In the genomic region with DNA sequence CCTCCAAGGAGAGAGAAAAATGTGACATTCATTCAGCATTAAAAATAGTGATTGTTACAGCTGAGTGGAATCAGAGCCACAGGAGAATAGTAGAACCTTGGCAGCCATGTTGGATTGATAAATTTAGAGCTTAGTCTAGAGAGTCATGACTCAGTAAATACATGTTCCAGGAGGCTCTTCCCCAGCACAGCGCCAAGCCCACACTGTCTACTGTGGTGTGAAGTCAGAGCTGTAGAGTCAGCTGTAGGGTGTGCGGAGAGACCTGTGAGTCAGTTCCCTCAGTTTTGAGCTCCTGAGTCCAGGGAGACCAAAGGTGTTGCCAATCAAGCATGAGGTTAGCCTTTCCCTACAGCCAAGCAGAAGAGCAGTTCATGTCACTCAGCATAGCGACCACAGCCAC, we compare ENCODE assay signal across 26 mouse cellular contexts.
A peak's percentile ranks its signal among the peaks of the same experiment; 100 is the strongest.
DNase-seq lines count a peak whose midpoint lies in the region; ATAC-seq and TF ChIP-seq lines count a peak whose summit lies in the region.
"Had no signal": no experiment of that assay in that cellular context is flagged by ENCODE, and none has a peak within 500 bp of the region (broad histone marks: within the 10 kb centered on the region; RNA-seq: fewer than 3 reads in every experiment).

No protein-coding gene starts in this region.

- peak; percentile 21 for DNase-seq in gastrocnemius, adult 2 months
- DNase-seq in gastrocnemius, postnatal 36 days, result no peak
- no peak for DNase-seq in G1E (ENCODE audit: low spot score)
- peak; percentile 25 for DNase-seq in skeletal muscle tissue, adult 2 months (ENCODE audit: low read depth, low spot score)
- no peak for DNase-seq in lung, adult 2 months
- no peak for DNase-seq in cerebellum, adult 9-10 months
- DNase-seq: adrenal gland, postnatal 36 days; cerebellum, adult 11 months; cerebellum, adult 2 months; cerebellum, postnatal 10 days; cerebellum, postnatal 36 days; embryo, embryonic 11 days; gastrocnemius, postnatal 10 days; heart, postnatal 4 days had no signal

- WGBS in lung, adult 2 months, result 88% methylated on average over 3 of the region's 3 CpGs

- 0 out of 2 replicates have a peak, but pooled peaks have one; percentile 4 for ATAC-seq in G1E (ENCODE audit: extremely low read depth, insufficient number of reproducible peaks, low FRiP score, poor library complexity, severe bottlenecking)
- ATAC-seq: forebrain, embryonic 15.5 days; hindbrain, postnatal 0 days; inflammation-experienced regulatory T-cells, adult 6 months; intestine, embryonic 16.5 days; Patski had no signal

- intact Hi-C loops in gastrocnemius, adult 2 months (cut with DNase I), result no loop called here
- intact Hi-C loops in gastrocnemius, postnatal 36 days (cut with DNase I), result no loop called here

- TF ChIP-seq POLR2A in lung, adult 2 months (IDR thresholded peaks at IDR 0.05; ENCODE audit: borderline replicate concordance, extremely low read depth, low read depth, low read length), result no peak

- TF ChIP-seq CTCF in gastrocnemius, adult 2 months (IDR thresholded peaks at IDR 0.05), result no peak
- no peak for TF ChIP-seq CTCF in G1E (IDR thresholded peaks at IDR 0.05; ENCODE audit: low read depth, low read length)
- TF ChIP-seq CTCF in lung, adult 2 months (IDR thresholded peaks at IDR 0.05; ENCODE audit: insufficient read depth, low read length), result no peak

- H3K4me1 ChIP-seq in G1E (ENCODE audit: insufficient read depth, low read depth, low read length), result no peaks in the 10 kb centered on the region
- H3K4me1 ChIP-seq in lung, adult 2 months (ENCODE audit: control insufficient read depth, insufficient read depth, low read length), result no peaks in the 10 kb centered on the region
- H3K4me1 ChIP-seq: embryonic facial prominence, embryonic 10.5 days; embryonic facial prominence, embryonic 13.5 days; forebrain, embryonic 12.5 days; forebrain, embryonic 15.5 days; heart, embryonic 15.5 days had no signal

- H3K4me3 ChIP-seq in gastrocnemius, adult 2 months, result no peak overlapping the region
- no peak overlapping the region for H3K4me3 ChIP-seq in G1E (ENCODE audit: low read depth, low read length)
- H3K4me3 ChIP-seq in lung, adult 2 months (replicated peaks; ENCODE audit: extremely low read depth, low read depth, low read length), result no peak overlapping the region
- H3K4me3 ChIP-seq: embryonic facial prominence, embryonic 10.5 days; embryonic facial prominence, embryonic 13.5 days; erythroblast, embryonic 14.5 days; forebrain, embryonic 12.5 days; forebrain, embryonic 15.5 days; heart, embryonic 12.5 days; heart, embryonic 15.5 days had no signal

- peaks cover 44% of the 10 kb centered on the region for H3K9me3 ChIP-seq in G1E (replicated peaks)
- H3K9me3 ChIP-seq: embryonic facial prominence, embryonic 10.5 days; forebrain, embryonic 12.5 days; forebrain, embryonic 15.5 days; heart, embryonic 15.5 days had no signal

- H3K36me3 ChIP-seq in G1E (replicated peaks), result no peaks in the 10 kb centered on the region
- H3K36me3 ChIP-seq: embryonic facial prominence, embryonic 10.5 days; embryonic facial prominence, embryonic 13.5 days; forebrain, embryonic 12.5 days; forebrain, embryonic 15.5 days; heart, embryonic 12.5 days; heart, embryonic 15.5 days had no signal

- no peaks in the 10 kb centered on the region for H3K27me3 ChIP-seq in G1E (ENCODE audit: insufficient read depth, low read length)
- H3K27me3 ChIP-seq: embryonic facial prominence, embryonic 13.5 days; forebrain, embryonic 12.5 days; forebrain, embryonic 15.5 days; heart, embryonic 12.5 days; heart, embryonic 15.5 days; Patski had no signal

- no peak overlapping the region for H3K27ac ChIP-seq in gastrocnemius, adult 2 months
- H3K27ac ChIP-seq: embryonic facial prominence, embryonic 10.5 days; embryonic facial prominence, embryonic 13.5 days; forebrain, embryonic 12.5 days; forebrain, embryonic 15.5 days; heart, embryonic 15.5 days; hindbrain, embryonic 14.5 days; hindbrain, postnatal 0 days had no signal

Comparison
In these comparisons a context has a peak if more than half of its experiments do, and no peak if none do; other contexts are left out.
1. DNase-seq: peak in gastrocnemius, adult 2 months (single experiment) and skeletal muscle tissue, adult 2 months (single experiment); none in gastrocnemius, postnatal 36 days (0 of 2), G1E (single experiment), lung, adult 2 months (single experiment) and cerebellum, adult 9-10 months (single experiment).